14 mouse cellular contexts compared by ENCODE assay signal in genomic region chr14:75188521-75188920, GRCm38 (mm10). TPM values are rescaled to one million over a fixed set of nuclear protein-coding genes. Genes with fewer than 3 reads are reported as not detected.
DNase-seq lines count a peak whose midpoint lies in the region; ATAC-seq and TF ChIP-seq lines count a peak whose summit lies in the region.
"Had no signal": no experiment of that assay in that cellular context is flagged by ENCODE, and none has a peak within 500 bp of the region (broad histone marks: within the 10 kb centered on the region; RNA-seq: fewer than 3 reads in every experiment).

No protein-coding gene starts in this region.

- peak; percentile 50 for TF ChIP-seq CTCF in lung, embryonic 14.5 days (IDR thresholded peaks at IDR 0.05; ENCODE audit: low read depth)
- TF ChIP-seq CTCF in brain, embryonic 14.5 days (IDR thresholded peaks at IDR 0.05; ENCODE audit: borderline replicate concordance, extremely low read depth, insufficient read depth, insufficient read length), result peak; percentile 36; the same call in 1 of the 2 replicates

- WGBS in lung, embryonic 14.5 days, result 68% methylated on average over 6 of the region's 6 CpGs
- 68% methylated on average over 6 of the region's 6 CpGs for WGBS in midbrain, embryonic 15.5 days

- no peaks in the 10 kb centered on the region for H3K27me3 ChIP-seq in lung, embryonic 14.5 days (ENCODE audit: insufficient read depth, low read length)
- H3K27me3 ChIP-seq in midbrain, embryonic 15.5 days (replicated peaks), result no peaks in the 10 kb centered on the region
- H3K27me3 ChIP-seq: limb, embryonic 15.5 days had no signal

- no peaks in the 10 kb centered on the region for H3K9me3 ChIP-seq in lung, embryonic 14.5 days (ENCODE audit: low read depth, low read length)
- no peaks in the 10 kb centered on the region for H3K9me3 ChIP-seq in midbrain, embryonic 15.5 days
- H3K9me3 ChIP-seq: limb, embryonic 15.5 days had no signal

- H3K4me3 ChIP-seq in lung, embryonic 14.5 days (ENCODE audit: low read depth, low read length), result no peak overlapping the region
- no peak overlapping the region for H3K4me3 ChIP-seq in midbrain, embryonic 15.5 days
- H3K4me3 ChIP-seq: limb, embryonic 15.5 days had no signal

- DNase-seq in frontal cortex, postnatal 25 days (ENCODE audit: low spot score in 2 of 2), result no peak
- DNase-seq in lung, embryonic 14.5 days, result no peak
- no peak for DNase-seq in lung, postnatal 36 days
- DNase-seq in brain, embryonic 14.5 days (ENCODE audit: low read depth), result no peak
- peak; percentile 8 for DNase-seq in retina, postnatal 1 day
- DNase-seq in cerebellum, adult 9-10 months, result no peak
- DNase-seq: cerebellum, adult 9-11 months; kidney, postnatal 25 days; right cerebral cortex, postnatal 25 days; thymus, postnatal 14 days had no signal

- H3K36me3 ChIP-seq in lung, embryonic 14.5 days (ENCODE audit: insufficient read depth), result no peaks in the 10 kb centered on the region
- no peaks in the 10 kb centered on the region for H3K36me3 ChIP-seq in midbrain, embryonic 15.5 days (replicated peaks)
- H3K36me3 ChIP-seq: limb, embryonic 15.5 days had no signal

- ATAC-seq in frontal cortex, adult (ENCODE audit: low TSS enrichment), result peak; percentile 65
- no peak for ATAC-seq in lung, embryonic 14.5 days (ENCODE audit: insufficient read depth)
- no peak for ATAC-seq in midbrain, embryonic 15.5 days (replicated peaks)

- no peak for TF ChIP-seq POLR2A in brain, embryonic 14.5 days (IDR thresholded peaks at IDR 0.05; ENCODE audit: borderline replicate concordance, extremely low read depth, insufficient read depth, insufficient read length, poor library complexity, severe bottlenecking)

- H3K9ac ChIP-seq in lung, embryonic 14.5 days, result no peak overlapping the region
- no peak overlapping the region for H3K9ac ChIP-seq in midbrain, embryonic 15.5 days
- H3K9ac ChIP-seq: limb, embryonic 15.5 days had no signal

- H3K4me1 ChIP-seq in lung, embryonic 14.5 days (ENCODE audit: insufficient read depth), result no peaks in the 10 kb centered on the region
- H3K4me1 ChIP-seq in midbrain, embryonic 15.5 days, result no peaks in the 10 kb centered on the region
- H3K4me1 ChIP-seq: limb, embryonic 15.5 days had no signal

- no peak overlapping the region for H3K4me2 ChIP-seq in lung, embryonic 14.5 days
- H3K4me2 ChIP-seq in midbrain, embryonic 15.5 days, result no peak overlapping the region
- H3K4me2 ChIP-seq: limb, embryonic 15.5 days had no signal

- H3K27ac ChIP-seq in lung, embryonic 14.5 days (ENCODE audit: low read depth), result no peak overlapping the region
- H3K27ac ChIP-seq in midbrain, embryonic 15.5 days, result no peak overlapping the region
- H3K27ac ChIP-seq: limb, embryonic 15.5 days had no signal

RNA-seq across cellular contexts. Expression of gene Cpb2, which starts 53.6 kb away (rescaled TPM):
- polyA plus RNA-seq in lung, embryonic 14.5 days (2014; fragmentation: Nextera tagmentation; extraction: Ambion mirVana), result not detected in 2 replicates
- polyA plus RNA-seq in brain, embryonic 14.5 days (2012; rRNA removed), result not detected in 2 replicates
- 0.11 TPM in 1 of 2 replicates, not detected in the other for polyA plus RNA-seq in midbrain, embryonic 15.5 days (2015; fragmentation: Nextera tagmentation; extraction: Ambion mirVana)
- polyA plus RNA-seq: embryonic facial prominence, embryonic 14.5 days had no signal

RNA-seq across cellular contexts. Expression of gene Lcp1, which starts 57.6 kb away (rescaled TPM):
- 49.7 and 55.6 TPM in 2 replicates for polyA plus RNA-seq in lung, embryonic 14.5 days (2014; fragmentation: Nextera tagmentation; extraction: Ambion mirVana)
- polyA plus RNA-seq in brain, embryonic 14.5 days (2012; rRNA removed), result 3.6 and 7.4 TPM in 2 replicates
- 12.0 and 12.9 TPM in 2 replicates for polyA plus RNA-seq in midbrain, embryonic 15.5 days (2015; fragmentation: Nextera tagmentation; extraction: Ambion mirVana)

RNA-seq across cellular contexts. Expression of gene Lrrc63, which starts 57.8 kb away (rescaled TPM):
- polyA plus RNA-seq in lung, embryonic 14.5 days (2014; fragmentation: Nextera tagmentation; extraction: Ambion mirVana), result 0.07 and 0.09 TPM in 2 replicates
- 0.05 TPM in 2 replicates for polyA plus RNA-seq in brain, embryonic 14.5 days (2012; rRNA removed)
- 0.06 TPM in 2 replicates for polyA plus RNA-seq in midbrain, embryonic 15.5 days (2015; fragmentation: Nextera tagmentation; extraction: Ambion mirVana)
- polyA plus RNA-seq: embryonic facial prominence, embryonic 14.5 days; limb, embryonic 15.5 days had no signal
